Mouse (Mus musculus): ENCODE measurements around the gene Gpatch8. TPM values are rescaled to one million over a fixed set of nuclear protein-coding genes. Genes with fewer than 3 reads are reported as not detected.
A peak's percentile ranks its signal among the peaks of the same experiment; 100 is the strongest.

The Gpatch8 gene
- total RNA-seq, 2 experiments from 2014 or later: 17.5 to 19.6 TPM

- DNase-seq: no peak
Observed at GRCm38 (mm10) chr11:102496732-102497131, 59.5 kb downstream of the Gpatch8 start.

GRCm38 (mm10) chr11:102496206-102496605 is 60.0 kb downstream of the Gpatch8 start:
- DNase-seq: peak; percentile 24

- no peak for DNase-seq
Observed at GRCm38 (mm10) chr11:102495742-102496141, 60.5 kb downstream of the Gpatch8 start.

- no peak for DNase-seq
Observed at GRCm38 (mm10) chr11:102495114-102495513, 61.1 kb downstream of the Gpatch8 start.

GRCm38 (mm10) chr11:102494063-102494650 is 62.0 kb downstream of the Gpatch8 start:
- no peak for DNase-seq

GRCm38 (mm10) chr11:102493241-102493640 is 63.0 kb downstream of the Gpatch8 start:
- DNase-seq: peak; percentile 57

GRCm38 (mm10) chr11:102487901-102488300 is 68.3 kb downstream of the Gpatch8 start:
- DNase-seq: no peak

GRCm38 (mm10) chr11:102486733-102487386 is 69.3 kb downstream of the Gpatch8 start:
- no peak for DNase-seq

- DNase-seq: no peak
Observed at GRCm38 (mm10) chr11:102481779-102482178, 74.4 kb downstream of the Gpatch8 start.

- DNase-seq: no peak
Observed at GRCm38 (mm10) chr11:102480897-102481296, 75.3 kb downstream of the Gpatch8 start.

- no peak for DNase-seq
Observed at GRCm38 (mm10) chr11:102480111-102480510, 76.1 kb downstream of the Gpatch8 start.

GRCm38 (mm10) chr11:102479581-102479980 is 76.6 kb downstream of the Gpatch8 start:
- DNase-seq: no peak

- no peak for DNase-seq
Observed at GRCm38 (mm10) chr11:102478671-102479070, 77.5 kb downstream of the Gpatch8 start.

GRCm38 (mm10) chr11:102475027-102475426 is 81.2 kb downstream of the Gpatch8 start:
- DNase-seq: no peak

GRCm38 (mm10) chr11:102469648-102470357 is 86.4 kb downstream of the Gpatch8 start, which contains the start of gene Itga2b:
Gene Itga2b, minus strand, starts transcription at chr11:102470122.
- no peak for DNase-seq

- DNase-seq: peak; percentile 98
Observed at GRCm38 (mm10) chr11:102467041-102467631, 89.1 kb downstream of the Gpatch8 start.

GRCm38 (mm10) chr11:102465713-102466436 is 90.3 kb downstream of the Gpatch8 start:
- DNase-seq: peak; percentile 69

- no peak for DNase-seq
Observed at GRCm38 (mm10) chr11:102464901-102465300, 91.3 kb downstream of the Gpatch8 start.

GRCm38 (mm10) chr11:102461764-102462163 is 94.4 kb downstream of the Gpatch8 start:
- DNase-seq: no peak

GRCm38 (mm10) chr11:102460541-102460940 is 95.7 kb downstream of the Gpatch8 start:
- no peak for DNase-seq

GRCm38 (mm10) chr11:102455740-102456396 is 100.3 kb downstream of the Gpatch8 start:
- peak; percentile 63 for DNase-seq

- no peak for DNase-seq
Observed at GRCm38 (mm10) chr11:102453131-102453530, 103.1 kb downstream of the Gpatch8 start.
